8 mouse cellular contexts compared by ENCODE assay signal in the genomic region with DNA sequence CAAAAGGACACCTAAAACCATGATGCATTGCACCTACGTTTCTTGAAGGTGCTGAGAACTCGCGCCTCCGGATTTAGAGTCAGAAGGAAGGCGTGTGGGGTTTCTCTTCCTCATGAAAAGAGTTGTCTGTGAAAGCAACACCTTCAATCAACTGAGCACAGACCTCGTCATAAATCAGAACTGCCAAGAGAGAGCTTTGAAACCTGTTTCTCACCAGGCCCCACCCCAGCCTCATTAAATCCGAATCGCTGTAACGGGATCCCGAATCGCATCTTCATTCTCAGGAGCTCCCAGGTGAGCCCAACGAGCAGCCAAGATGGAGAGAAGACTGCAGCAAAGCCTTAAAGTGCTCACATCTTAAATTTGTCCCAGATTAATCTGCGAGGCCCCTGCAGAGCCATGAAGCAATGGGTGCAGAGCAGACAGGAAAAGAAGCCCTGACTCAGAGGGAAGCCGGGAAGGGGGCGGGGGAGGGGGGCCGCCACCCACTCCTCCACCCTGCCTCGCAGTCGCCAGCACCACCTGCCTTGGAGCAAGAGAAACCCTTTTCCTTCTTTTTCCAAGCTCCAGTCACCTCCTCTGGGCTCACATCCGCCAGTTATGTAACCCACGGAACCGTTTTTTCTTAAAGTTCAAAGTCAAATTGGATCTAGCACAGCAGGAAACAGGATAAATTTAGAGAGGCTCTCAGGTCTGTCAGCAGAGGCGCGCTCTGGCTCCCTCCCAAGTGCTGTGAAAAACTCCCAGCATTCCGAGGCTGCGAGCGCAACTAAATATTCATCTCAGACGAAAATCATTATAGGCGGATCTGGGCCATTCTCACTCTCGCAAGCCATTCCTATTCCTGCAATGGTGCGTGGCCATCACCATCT. TPM values are rescaled to one million over a fixed set of nuclear protein-coding genes. Genes with fewer than 3 reads are reported as not detected.
DNase-seq lines count a peak whose midpoint lies in the region; ATAC-seq and TF ChIP-seq lines count a peak whose summit lies in the region.

No protein-coding gene starts in this region.

- peak overlapping the region; percentile 47 for H3K4me3 ChIP-seq in hindbrain, embryonic 10.5 days
- H3K4me3 ChIP-seq in liver, postnatal 0 days (ENCODE audit: low read depth, low read length): 0 out of 2 replicates have a peak overlapping the region, but pooled peaks have one; percentile 22
- H3K4me3 ChIP-seq in thymus, adult 2 months (ENCODE audit: control insufficient read depth, insufficient read depth, low read length): no peak overlapping the region

- peaks cover 24% of the 10 kb centered on the region for H3K4me1 ChIP-seq in hindbrain, embryonic 10.5 days (replicated peaks)
- H3K4me1 ChIP-seq in liver, postnatal 0 days (ENCODE audit: insufficient read depth): peaks cover 4% of the 10 kb centered on the region; the same call in 1 of the 2 replicates
- no peaks in the 10 kb centered on the region for H3K4me1 ChIP-seq in thymus, adult 2 months (replicated peaks; ENCODE audit: control insufficient read depth, insufficient read depth, low read length)

- TF ChIP-seq CTCF in liver, postnatal 0 days (IDR thresholded peaks at IDR 0.05; ENCODE audit: low read depth): no peak
- no peak for TF ChIP-seq CTCF in thymus, adult 2 months (IDR thresholded peaks at IDR 0.05; ENCODE audit: borderline replicate concordance, control insufficient read depth, extremely low read depth, insufficient read depth, low read length, poor library complexity)

- no peaks in the 10 kb centered on the region for H3K36me3 ChIP-seq in hindbrain, embryonic 10.5 days
- H3K36me3 ChIP-seq in liver, postnatal 0 days (replicated peaks; ENCODE audit: insufficient read depth, low read length): no peaks in the 10 kb centered on the region
- H3K36me3 ChIP-seq in thymus, adult 2 months (ENCODE audit: control insufficient read depth, insufficient read depth, low read length): no peaks in the 10 kb centered on the region

- no peak for ATAC-seq in liver, postnatal 0 days

- no peaks in the 10 kb centered on the region for H3K9me3 ChIP-seq in hindbrain, embryonic 10.5 days
- no peaks in the 10 kb centered on the region for H3K9me3 ChIP-seq in liver, postnatal 0 days (ENCODE audit: low read length)

- DNase-seq in ovary, adult 18-20 months (ENCODE audit: low spot score): peak; percentile 23
- no peak for DNase-seq in ovary, postnatal 10 days (ENCODE audit: low spot score)
- DNase-seq in frontal cortex, adult 2 months (ENCODE audit: extremely low spot score in 1 of 2, low spot score in 1 of 2): peak; percentile 90 to 96
- DNase-seq in hindbrain, embryonic 10.5 days (ENCODE audit: low spot score): peak; percentile 31
- peak; percentile 83 to 86 for DNase-seq in layer of hippocampus, adult 8-10 months (ENCODE audit: low spot score in 2 of 2)
- DNase-seq in liver, postnatal 0 days: no peak
- peak; percentile 48 for DNase-seq in ovary, postnatal 36 days (ENCODE audit: low spot score)
- DNase-seq in thymus, adult 2 months: no peak

- H3K27ac ChIP-seq in hindbrain, embryonic 10.5 days: no peak overlapping the region
- H3K27ac ChIP-seq in liver, postnatal 0 days (ENCODE audit: low read depth): no peak overlapping the region
- no peak overlapping the region for H3K27ac ChIP-seq in thymus, adult 2 months (ENCODE audit: control insufficient read depth, insufficient read depth, low read length)

- no peak overlapping the region for H3K9ac ChIP-seq in liver, postnatal 0 days (replicated peaks)

- WGBS in hindbrain, embryonic 10.5 days: 4% methylated on average over 30 of the region's 30 CpGs
- WGBS in liver, postnatal 0 days (ENCODE audit: insufficient replicate concordance): 4% methylated on average over 30 of the region's 30 CpGs
- WGBS in thymus, adult 2 months: 7% methylated on average over 30 of the region's 30 CpGs

- peaks cover 69% of the 10 kb centered on the region for H3K27me3 ChIP-seq in hindbrain, embryonic 10.5 days (ENCODE audit: insufficient read depth, poor library complexity, severe bottlenecking)
- H3K27me3 ChIP-seq in liver, postnatal 0 days (ENCODE audit: insufficient read depth, low read length): peaks cover 46% of the 10 kb centered on the region
- peaks cover 9% of the 10 kb centered on the region for H3K27me3 ChIP-seq in thymus, adult 2 months (ENCODE audit: control insufficient read depth, insufficient read depth, low read length)

- peak overlapping the region; percentile 53 for H3K4me2 ChIP-seq in liver, postnatal 0 days (ENCODE audit: low read depth, low read length)

- TF ChIP-seq POLR2A in thymus, adult 2 months (IDR thresholded peaks at IDR 0.05; ENCODE audit: control insufficient read depth, extremely low read depth, insufficient read depth, low read length, poor library complexity): no peak

- no peak for TF ChIP-seq EP300 in liver, postnatal 0 days (IDR thresholded peaks at IDR 0.05; ENCODE audit: low read depth)

RNA-seq across cellular contexts. Expression of a gene that starts 51.7 kb away (rescaled TPM):
- polyA plus RNA-seq in frontal cortex, adult 2 months (2012; rRNA removed): 54.1 and 64.6 TPM in 2 replicates
- 98.7 and 141 TPM in 2 replicates for polyA plus RNA-seq in hindbrain, embryonic 10.5 days (2016; fragmentation: Nextera tagmentation; extraction: Ambion mirVana)
- total RNA-seq in layer of hippocampus, adult 8-10 months (2022): 100 to 1,000 TPM in 2 of 4 experiments, 10 to 100 TPM in 2; 86.2 to 110 (median 100) TPM
- 46.0 and 47.5 TPM in 2 replicates for polyA plus RNA-seq in liver, postnatal 0 days (2015; fragmentation: Nextera tagmentation; extraction: Ambion mirVana)
- polyA plus RNA-seq in thymus, adult 2 months (2012; rRNA removed): 74.1 and 86.5 TPM in 2 replicates

RNA-seq across cellular contexts. Expression of a gene that starts 52.5 kb away (rescaled TPM):
- polyA plus RNA-seq in frontal cortex, adult 2 months (2012; rRNA removed): 24.7 and 25.7 TPM in 2 replicates
- polyA plus RNA-seq in hindbrain, embryonic 10.5 days (2016; fragmentation: Nextera tagmentation; extraction: Ambion mirVana): 4.8 TPM in 2 replicates
- 10 to 100 TPM; 43.8 to 51.2 (median 47.3) TPM for total RNA-seq in layer of hippocampus, adult 8-10 months (2022)
- 1.9 and 2.4 TPM in 2 replicates for polyA plus RNA-seq in liver, postnatal 0 days (2015; fragmentation: Nextera tagmentation; extraction: Ambion mirVana)
- 22.2 and 32.2 TPM in 2 replicates for polyA plus RNA-seq in thymus, adult 2 months (2012; rRNA removed)

Comparison
In these comparisons a context has a peak if more than half of its experiments do, and no peak if none do; other contexts are left out.
1. DNase-seq: peak in ovary, adult 18-20 months (single experiment), frontal cortex, adult 2 months (2 of 2), hindbrain, embryonic 10.5 days (single experiment), layer of hippocampus, adult 8-10 months (2 of 2) and ovary, postnatal 36 days (single experiment); none in ovary, postnatal 10 days (single experiment), liver, postnatal 0 days (single experiment) and thymus, adult 2 months (single experiment).